Mouse (Mus musculus) spleen, postnatal 10 days (tissue): ENCODE measurements around the gene Zbtb41.

Experiments
- DNase-seq, 2 experiments: peaks; one replicate each; pipeline ENCODE4 v3.0.0; 2021 to 2022; ENCODE audit warnings: low spot score in 2 of 2

Gene Zbtb41

DNA sequence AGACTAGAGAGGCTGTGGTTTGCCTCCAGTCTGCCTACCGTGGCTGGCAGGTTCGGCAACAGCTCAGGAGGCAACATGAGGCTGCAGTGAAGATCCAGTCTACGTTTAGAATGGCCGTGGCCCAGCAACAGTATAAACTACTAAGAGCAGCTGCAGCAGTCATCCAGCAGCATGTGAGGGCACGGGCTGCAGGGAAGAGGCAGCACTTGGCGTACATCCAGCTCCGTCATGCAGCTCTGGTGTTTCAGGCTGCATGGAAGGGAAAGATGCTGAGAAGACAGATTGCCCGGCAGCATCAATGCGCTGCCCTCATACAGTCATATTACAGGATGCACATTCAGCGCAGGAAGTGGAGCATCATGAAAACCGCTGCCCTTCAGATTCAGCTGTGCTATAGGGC lies 56.8 kb downstream of the Zbtb41 start:
- no peak for DNase-seq

DNA sequence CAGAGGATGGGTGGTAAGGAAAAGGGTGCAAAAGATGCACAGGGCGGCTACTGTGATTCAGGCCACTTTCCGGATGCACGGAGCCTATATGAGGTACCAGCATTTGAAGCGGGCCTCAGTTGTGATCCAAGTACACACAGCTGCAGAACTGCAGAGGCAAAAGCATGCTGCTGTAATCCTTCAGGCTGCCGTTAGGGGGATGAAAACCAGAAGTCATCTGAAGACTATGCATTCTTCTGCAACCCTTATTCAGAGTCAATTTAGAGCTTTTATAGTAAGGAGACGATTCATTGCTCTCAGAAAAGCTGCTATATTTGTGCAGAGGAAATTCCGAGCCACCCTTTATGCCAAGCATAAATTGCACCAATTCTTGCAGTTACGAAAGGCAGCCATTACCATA lies 58.2 kb downstream of the Zbtb41 start:
- DNase-seq = no peak

DNA sequence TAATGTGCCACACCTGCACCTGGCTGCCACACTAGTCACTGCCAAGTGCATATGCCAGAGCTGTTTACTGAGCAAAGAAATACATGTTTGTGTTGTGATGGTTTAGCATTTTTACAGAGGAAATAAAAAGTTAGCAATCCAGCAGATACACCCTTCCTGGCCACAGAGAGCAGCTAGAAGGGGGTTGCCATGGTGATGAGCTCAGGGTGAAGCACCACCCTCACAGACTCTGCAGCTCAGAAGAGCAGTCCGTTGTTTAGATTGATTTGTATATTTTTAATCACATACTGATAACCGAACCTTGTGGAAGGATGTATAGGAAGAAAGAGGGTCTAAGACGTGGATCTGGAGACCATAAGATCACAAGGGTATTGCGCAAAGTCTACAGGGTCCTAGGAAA lies 59.1 kb downstream of the Zbtb41 start:
- no peak for DNase-seq

DNA sequence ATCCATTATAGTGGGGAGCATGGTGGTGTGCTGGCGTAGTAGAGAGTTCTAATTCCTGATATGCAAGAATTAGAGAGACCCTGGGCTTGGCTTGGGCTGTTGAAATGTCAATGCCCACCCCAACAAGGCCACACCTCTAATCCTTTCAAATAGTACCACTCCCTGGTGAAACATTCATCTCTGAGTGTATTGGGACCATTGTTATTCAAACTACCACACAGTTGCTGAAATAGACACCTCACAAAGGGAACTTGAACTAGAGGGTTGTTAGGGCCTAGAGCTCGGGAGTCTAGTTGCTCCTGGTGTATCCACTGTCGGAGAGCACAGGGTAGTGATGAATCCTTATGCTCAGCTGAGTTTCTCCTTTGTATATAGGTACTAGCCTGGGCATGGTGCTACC lies 72.5 kb downstream of the Zbtb41 start:
- no peak for DNase-seq

DNA sequence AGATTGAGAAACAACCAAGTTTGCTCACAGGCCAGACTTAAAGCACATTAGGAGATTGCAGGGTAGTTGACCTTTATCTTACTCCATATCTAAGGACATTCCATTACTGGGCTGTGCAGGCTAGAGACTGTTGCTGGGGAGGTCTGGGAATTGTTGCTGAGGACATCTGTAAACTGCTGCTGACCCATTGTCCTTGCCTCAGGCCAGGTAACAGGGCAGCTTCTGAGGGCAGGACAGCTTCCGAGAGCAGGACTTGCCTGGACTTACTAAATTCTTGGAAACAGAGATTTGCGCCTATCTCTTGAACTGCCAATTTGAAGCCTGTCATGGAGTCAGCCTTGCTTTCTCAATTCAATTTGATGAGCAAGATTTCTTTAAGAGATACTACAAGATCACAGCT lies 73.3 kb downstream of the Zbtb41 start:
- DNase-seq = no peak

DNA sequence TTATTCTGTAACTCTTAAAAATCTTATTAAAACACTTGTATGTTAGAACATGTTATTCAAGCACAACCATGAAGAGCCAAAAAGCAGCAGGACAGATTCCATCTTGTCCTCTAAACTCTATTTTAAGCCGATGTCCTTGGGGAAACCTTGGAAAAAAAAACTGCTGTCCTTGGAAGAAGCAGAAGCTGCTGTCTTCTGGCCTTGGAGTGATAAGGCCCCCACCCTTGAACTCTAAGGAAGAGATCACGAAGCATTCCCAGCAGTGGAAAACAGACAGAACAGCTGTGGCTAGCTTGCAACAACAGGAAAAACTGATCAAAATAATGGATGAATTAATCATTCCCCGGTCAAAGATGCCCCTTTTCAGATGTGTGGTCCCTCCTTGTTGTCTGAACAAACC lies 74.1 kb downstream of the Zbtb41 start:
- no peak for DNase-seq

DNA sequence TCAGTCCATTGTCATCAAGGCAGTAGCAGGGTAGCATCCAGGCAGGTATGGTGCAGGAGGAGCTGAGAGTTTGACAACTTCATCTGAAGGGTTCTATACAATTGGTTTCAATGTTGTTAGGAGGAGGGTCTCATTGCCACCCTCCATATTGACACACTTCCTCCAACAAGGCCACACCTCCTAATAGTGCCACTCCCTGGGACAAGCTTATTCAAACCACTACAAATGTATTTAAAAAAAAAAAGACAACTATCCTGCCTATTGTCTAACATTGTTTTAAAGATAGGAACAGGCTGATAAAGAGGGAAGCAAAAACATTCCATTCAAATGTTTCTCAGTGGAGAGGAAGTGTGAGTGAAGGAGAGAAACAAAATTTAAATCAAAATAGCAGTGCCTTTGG lies 77.7 kb downstream of the Zbtb41 start:
- DNase-seq = no peak

DNA sequence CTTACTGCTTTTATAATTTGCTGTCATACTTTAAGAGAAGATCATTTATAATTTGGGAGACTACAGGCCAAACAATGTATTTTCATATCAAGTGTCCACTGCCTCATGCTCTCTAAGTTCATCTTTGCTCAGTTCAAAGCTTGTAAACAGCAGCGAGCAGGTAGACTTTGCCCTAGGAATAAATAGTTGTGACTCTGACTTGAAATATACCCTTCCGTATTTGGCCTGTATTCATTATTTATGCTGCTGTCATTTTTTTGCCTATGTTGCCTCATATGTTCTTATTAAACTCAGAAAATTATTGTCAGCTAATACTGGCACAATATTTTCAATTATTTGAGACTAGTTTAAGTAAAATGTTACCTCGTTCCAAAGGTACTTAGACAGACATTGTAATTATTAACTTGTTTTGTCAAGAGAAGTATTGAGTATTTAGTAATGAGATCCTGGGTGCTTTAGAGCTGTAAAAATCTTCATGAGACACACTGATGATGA lies 79.2 kb downstream of the Zbtb41 start, which contains the start of gene F13b:
TSS of gene F13b (plus strand) at position 445 of the 495 bp plus-strand sequence.
- no peak for DNase-seq
